Mouse (Mus musculus) bone marrow, adult 2 months (tissue): ENCODE results near the gene Fkbp15. TPM values are rescaled to one million over a fixed set of nuclear protein-coding genes. Genes with fewer than 3 reads are reported as not detected.
A peak's percentile ranks its signal among the peaks of the same experiment; 100 is the strongest.

Experiments used
- H3K27ac ChIP-seq: fragments of 200-500 bp; 2 replicates; pipeline ENCODE4 v1.5.1; 2012; ENCODE audit warnings: low read depth, mild to moderate bottlenecking, control low read depth, inconsistent platforms, low read length; ENCODE audit not compliant: control insufficient read depth, poor library complexity, insufficient read depth
- H3K4me1 ChIP-seq: fragments of 200-500 bp; 2 replicates; pipeline ENCODE4 v1.6.1; 2011; ENCODE audit warnings: low read length; ENCODE audit not compliant: control insufficient read depth, insufficient read depth
- H3K4me3 ChIP-seq: fragments of 200-500 bp; replicated peaks from 2 replicates; pipeline ENCODE3; 2011; ENCODE audit warnings: mild to moderate bottlenecking, low read depth, low read length, control low read depth; ENCODE audit not compliant: control insufficient read depth
- CTCF ChIP-seq: fragments of 200-500 bp; IDR thresholded peaks from 2 replicates; pipeline ENCODE4 v1.5.1; 2011; ENCODE audit warnings: low read length, control low read depth; ENCODE audit not compliant: control insufficient read depth, insufficient read depth
- POLR2A ChIP-seq: fragments of 200-500 bp; IDR thresholded peaks from 2 replicates; pipeline ENCODE4 v1.6.1; 2011; ENCODE audit warnings: low read depth, mild to moderate bottlenecking, control low read depth, low read length, borderline replicate concordance; ENCODE audit not compliant: control insufficient read depth
- WGBS: fragments of 180-500 bp; shearing (Covaris S2); methylation state at CpG from one replicate; pipeline ENCODE4 v1.1.7; 2018; 5-methylcytosine and 5-hydroxymethylcytosine counted together
- polyA plus RNA-seq: library from polyadenylated mRNA; stranded (reverse); fragments of >200 nt; gene quantifications from 2 replicates; pipeline ENCODE4 v1.2.4, GENCODE M21; 2011; ENCODE audit warnings: low replicate concordance; ENCODE audit not compliant: missing spikeins, insufficient read depth, insufficient read length

Gene Fkbp15
- polyA plus RNA-seq, 1 experiment = 32.9 TPM

DNA sequence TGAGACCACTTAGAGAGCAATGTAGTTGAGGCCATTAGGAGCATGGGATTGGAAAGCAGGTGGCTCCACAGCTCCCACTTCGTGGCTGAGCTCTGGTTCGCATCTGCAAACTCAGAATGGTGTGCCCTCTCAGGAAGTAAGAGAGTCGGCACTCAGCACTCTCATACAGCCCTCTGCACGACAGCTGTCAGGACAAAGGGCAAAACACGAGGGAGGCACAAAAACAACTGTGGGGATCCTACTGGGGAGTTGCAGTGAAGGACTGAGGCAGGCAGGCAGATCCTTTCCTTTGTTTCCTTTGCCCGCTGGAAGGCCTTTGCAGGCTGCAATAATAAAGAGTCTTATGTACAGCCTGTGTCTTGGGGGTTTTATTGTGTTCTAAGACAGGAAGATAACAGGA, 33.1 kb upstream of the Fkbp15 start:
- Histone ChIP-seq H3K4me1 (peaks cover 6% of the 10 kb centered on the region), H3K4me3 (no peak overlapping the region), H3K27ac (no peak overlapping the region)
- no peak for TF ChIP-seq POLR2A
- no peak for TF ChIP-seq CTCF
- 81% methylated on average over 6 of the region's 6 CpGs for WGBS

DNA sequence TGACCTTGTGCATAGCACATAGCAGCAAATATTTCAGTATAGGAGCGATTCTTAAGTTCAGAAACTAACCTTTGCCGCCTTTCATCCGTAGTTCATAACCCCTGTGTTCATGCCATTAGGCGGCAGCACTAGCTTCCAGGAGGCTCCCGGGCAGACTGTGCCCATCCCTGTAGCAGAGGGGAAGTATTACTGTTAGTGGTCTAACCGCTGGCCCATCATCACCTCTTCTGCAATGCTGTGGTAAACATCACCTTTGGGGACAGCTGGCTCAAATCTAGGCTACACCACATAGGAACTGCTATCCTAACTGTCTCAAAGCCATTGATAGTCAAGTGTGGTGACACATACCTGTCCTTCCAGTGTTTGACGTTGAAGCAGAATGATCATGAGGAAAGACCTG, 31.5 kb upstream of the Fkbp15 start:
- H3K4me1 ChIP-seq = peaks cover 6% of the 10 kb centered on the region
- H3K4me3 ChIP-seq = no peak overlapping the region
- WGBS = 54% methylated on average over 7 of the region's 7 CpGs
- no peak for TF ChIP-seq POLR2A
- peak; percentile 35; the same call in 1 of the 2 replicates for TF ChIP-seq CTCF
- H3K27ac ChIP-seq = no peak overlapping the region

- 80% methylated on average over 5 of the region's 5 CpGs for WGBS
- no peak for TF ChIP-seq CTCF
- no peak for TF ChIP-seq POLR2A
Measured at GRCm38 (mm10) chr4:62389592-62390512, 29.5 kb upstream of the Fkbp15 start.

GRCm38 (mm10) chr4:62385439-62385838, 25.1 kb upstream of the Fkbp15 start:
- TF ChIP-seq CTCF = no peak
- no peak for TF ChIP-seq POLR2A
- Histone ChIP-seq H3K27ac (no peak overlapping the region), H3K4me1 (no peaks in the 10 kb centered on the region), H3K4me3 (no peak overlapping the region)
- 81% methylated on average over 7 of the region's 7 CpGs for WGBS

More at GRCm38 (mm10) chr4:62389592-62390512, 29.5 kb upstream of the Fkbp15 start:
- Histone ChIP-seq H3K27ac (no peak overlapping the region), H3K4me1 (peaks cover 4% of the 10 kb centered on the region), H3K4me3 (no peak overlapping the region)

DNA sequence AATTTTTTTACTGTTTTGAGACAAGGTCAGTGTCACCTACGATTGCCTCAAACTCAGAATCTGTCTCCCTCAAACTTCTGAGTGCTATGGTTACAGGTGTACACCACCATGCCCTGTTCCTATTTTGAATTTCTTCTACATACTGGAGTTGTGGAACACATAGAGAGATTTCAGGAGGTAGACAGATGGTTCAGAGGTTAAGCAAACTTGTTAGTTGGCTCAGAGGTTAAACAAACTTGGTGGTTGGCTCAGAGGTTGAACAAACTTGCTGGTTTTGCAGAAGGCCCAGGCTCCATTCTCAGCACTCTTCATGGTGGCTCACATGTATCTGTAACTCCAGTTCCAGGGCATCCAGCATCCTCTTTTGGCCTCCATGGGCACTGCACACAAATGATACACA, 23.8 kb upstream of the Fkbp15 start:
- TF ChIP-seq POLR2A = no peak
- no peak overlapping the region for H3K27ac ChIP-seq
- 89% methylated on average over 1 of the region's 1 CpGs for WGBS

GRCm38 (mm10) chr4:62383752-62384151, 23.4 kb upstream of the Fkbp15 start:
- TF ChIP-seq POLR2A = no peak
- no peak for TF ChIP-seq CTCF
- Histone ChIP-seq H3K4me3 (no peak overlapping the region), H3K4me1 (no peaks in the 10 kb centered on the region), H3K27ac (no peak overlapping the region)
- 83% methylated on average over 7 of the region's 7 CpGs for WGBS

More for the DNA sequence above, 23.8 kb upstream of the Fkbp15 start:
- no peak overlapping the region for H3K4me3 ChIP-seq
- no peaks in the 10 kb centered on the region for H3K4me1 ChIP-seq

DNA sequence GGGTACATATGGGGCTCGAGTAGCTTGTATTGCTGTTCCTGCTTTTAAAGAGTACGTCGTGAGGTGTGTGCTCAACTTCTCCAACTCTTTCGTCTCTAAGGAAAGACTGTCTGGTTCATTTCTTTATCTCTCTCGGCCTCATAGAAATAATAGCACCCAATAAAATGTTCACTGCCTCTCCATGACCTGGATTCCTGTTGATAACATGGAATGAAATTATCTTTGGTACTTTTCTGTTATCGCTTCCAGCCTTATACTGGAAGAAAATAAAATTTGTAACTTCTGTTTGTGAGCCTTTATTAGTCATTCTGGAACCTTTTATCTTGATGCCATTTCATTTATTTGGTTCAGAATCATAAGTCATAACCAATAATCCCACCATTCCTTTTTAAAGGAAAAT, 22.9 kb upstream of the Fkbp15 start:
- TF ChIP-seq CTCF (no peak), POLR2A (no peak)
- H3K4me3 ChIP-seq = no peak overlapping the region
- 67% methylated on average over 6 of the region's 6 CpGs for WGBS
- H3K4me1 ChIP-seq = no peaks in the 10 kb centered on the region
- no peak overlapping the region for H3K27ac ChIP-seq

DNA sequence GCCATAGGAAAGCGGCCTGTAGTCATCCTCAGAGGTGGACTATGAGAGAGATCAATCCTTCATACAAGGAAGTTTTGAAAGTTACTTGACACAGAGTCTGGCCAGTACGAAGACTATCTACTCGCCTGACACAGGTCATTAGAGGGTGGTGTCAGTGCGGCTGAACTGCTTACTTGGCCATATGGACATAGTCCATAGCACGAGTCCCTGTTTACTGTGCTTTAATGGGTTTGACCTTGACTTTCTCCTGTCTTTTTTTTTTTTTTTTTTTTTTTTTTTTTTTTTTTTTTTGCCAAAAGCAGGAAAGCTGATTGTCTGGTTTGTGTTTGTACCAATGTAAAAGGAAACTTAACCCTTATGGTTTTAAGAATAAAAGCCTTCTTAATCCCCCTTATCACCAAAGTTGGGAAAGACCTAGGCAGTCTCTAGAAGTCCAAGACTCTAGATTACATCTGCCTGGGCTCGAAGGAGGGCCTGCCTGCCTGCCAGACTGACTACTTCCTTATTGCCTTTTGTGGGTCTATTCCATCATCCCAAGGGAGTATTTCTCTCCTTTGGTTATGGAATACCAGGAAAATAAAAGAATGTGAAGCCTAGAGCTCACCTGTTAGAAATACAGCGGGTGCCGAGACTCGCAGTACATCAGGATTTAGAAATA, 19.5 kb upstream of the Fkbp15 start:
- H3K4me1 ChIP-seq = no peaks in the 10 kb centered on the region

More for the DNA sequence above, 19.5 kb upstream of the Fkbp15 start:
- TF ChIP-seq POLR2A (no peak), CTCF (no peak)
- 82% methylated on average over 9 of the region's 9 CpGs for WGBS
- no peak overlapping the region for H3K4me3 ChIP-seq
- H3K27ac ChIP-seq = no peak overlapping the region
